Mouse (Mus musculus) ES-CJ7 (cell line): ENCODE data around the gene Mrpl11.
"Not testable (repeated sequence)": the region's sequence is repeated elsewhere in the genome, so short reads cannot be mapped to it uniquely, and the experiment has no call there.

Source experiments
- DNase-seq: peaks from one replicate; pipeline ENCODE4 v3.0.0; 2011; ENCODE audit warnings: low read depth, low spot score

The Mrpl11 gene

DNA sequence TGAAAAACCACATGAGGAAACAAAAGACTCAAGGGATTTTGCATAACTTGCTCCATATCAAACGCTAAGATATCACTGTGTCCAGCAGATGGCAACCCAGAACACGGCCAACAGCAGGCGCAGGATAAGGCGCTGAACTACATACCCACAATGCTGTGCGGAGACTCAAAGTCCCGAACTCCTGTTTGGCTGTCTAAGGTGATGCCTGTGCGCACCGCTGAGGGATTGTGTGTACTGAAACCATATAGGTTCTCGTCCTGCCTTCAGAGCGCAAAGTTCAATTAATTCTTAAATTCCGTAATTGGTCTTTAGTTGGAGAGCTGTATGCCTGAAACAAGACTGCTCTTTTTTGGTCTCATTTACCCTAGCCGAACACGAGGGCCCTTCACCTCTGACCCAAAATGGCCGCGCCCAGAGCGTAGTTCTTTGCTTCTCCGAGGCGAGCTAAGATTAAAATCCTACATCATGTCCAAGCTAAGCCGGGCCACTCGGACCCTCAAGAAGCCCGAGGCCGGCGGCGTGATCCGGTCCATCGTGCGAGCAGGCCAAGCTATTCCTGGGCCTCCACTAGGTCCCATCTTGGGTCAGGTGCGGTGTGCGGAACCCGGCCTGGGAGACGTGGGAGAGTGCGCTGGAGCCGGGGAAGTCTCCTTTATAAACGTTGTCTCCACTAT is at the start of gene Mrpl11:
TSS of gene Mrpl11 (plus strand) at position 220 of the 674 bp plus-strand sequence.
- DNase-seq = peak; percentile 97

DNA sequence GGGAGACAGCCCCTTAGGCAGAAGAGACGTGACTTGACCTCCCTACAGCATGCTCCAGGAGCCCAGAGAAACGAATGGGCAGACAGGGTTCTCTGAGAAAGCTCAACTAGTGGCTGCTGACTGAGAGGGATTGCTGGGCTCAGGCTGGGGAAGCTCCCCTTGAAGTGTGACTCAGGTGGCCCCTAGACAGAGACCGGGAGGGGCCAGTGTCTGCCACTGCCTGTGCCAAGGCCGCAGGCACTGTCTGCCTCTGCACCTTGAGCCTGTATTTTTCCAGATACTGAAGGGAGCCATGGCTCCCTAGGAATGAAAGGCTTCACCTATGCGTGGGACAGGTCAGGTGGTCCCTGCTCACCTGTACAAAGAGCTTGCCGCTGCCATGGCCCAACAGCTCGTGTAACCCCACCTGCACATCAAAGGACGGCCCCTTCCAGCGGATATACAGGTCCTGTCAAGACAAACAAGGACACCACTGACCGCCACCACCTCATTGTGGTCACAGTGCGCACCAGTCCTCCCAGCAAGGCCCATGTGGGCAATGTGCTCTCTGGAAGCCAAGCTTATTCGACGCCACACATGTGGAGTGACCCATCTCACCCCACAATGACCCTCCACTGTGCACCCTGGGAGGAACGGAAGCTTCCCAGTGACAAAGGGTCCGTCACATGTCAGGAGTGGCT is 45.9 kb upstream of the Mrpl11 start:
- no peak for DNase-seq

DNA sequence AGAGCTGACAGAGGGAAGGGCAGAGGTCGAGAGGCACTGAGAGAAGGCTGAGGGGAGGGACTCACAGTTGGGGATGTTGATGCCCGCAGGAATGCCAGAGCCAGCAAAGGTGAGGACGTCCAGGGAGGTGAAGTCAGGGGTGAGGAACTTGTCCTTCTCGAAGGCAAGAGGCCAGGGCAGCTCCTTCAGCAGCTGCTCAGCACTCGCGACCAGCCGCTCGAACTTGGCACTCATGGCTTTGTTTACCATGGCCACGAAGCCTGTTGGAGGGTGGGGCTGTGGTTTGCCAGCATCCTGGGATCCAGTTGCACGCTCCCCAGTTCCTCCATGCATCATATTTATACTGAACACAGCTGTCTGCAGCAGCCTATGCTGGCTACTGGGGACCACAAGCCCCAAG is 45.1 kb upstream of the Mrpl11 start:
- no peak for DNase-seq

DNA sequence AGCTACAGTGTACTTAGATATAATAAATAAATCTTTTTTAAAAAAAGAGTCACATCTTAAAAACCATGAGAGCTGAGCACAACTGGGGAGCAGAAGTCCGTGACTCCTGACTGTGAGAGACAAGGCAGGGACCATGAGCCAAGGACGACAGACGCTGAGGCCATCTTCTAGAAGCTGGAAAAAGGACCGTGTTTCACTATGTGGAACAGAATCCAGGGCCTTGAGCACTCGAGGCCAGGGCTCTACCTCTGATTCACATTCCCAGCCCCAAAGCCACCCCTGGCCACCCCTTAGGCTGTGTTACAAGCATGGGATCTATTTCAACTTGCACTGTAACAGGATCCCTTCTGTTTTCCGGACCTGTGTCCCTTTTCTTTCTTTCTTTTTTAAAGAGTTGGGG is 42.3 kb upstream of the Mrpl11 start:
- no peak for DNase-seq

DNA sequence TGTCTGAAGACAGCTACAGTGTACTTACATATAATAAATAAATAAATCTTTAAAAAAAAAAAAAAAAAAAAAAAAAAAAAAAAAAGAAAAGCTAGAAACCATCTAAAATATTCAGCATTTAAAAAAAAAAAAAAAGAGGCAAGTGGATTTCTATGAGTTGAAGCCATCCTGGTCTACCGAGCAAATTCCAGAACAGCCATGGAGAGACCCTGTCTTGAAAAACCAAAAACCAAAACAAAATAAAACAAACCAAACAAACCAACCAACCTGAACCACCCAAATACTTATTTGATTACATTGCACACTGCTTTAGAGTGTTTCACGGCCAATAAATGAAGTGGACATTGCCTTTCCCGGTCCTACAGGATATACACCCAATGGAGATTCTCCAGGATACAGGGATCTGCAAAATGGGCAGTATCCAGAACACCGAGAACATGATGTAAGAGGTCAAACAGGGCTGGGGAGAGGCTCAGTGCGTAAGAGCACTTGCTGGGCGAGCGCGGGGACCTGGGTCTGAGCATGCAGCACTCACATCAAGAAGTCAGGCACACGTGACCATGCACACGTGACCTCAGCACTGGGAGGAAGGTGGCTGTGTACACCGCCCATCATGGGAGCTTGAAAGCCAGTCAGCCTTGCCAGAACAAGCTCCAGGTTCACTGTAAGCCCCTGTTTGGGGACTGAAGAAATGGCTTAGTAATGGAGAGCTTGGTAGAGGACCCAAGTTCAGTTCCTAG is 36.7 kb upstream of the Mrpl11 start:
- DNase-seq = peak; percentile 64

DNA sequence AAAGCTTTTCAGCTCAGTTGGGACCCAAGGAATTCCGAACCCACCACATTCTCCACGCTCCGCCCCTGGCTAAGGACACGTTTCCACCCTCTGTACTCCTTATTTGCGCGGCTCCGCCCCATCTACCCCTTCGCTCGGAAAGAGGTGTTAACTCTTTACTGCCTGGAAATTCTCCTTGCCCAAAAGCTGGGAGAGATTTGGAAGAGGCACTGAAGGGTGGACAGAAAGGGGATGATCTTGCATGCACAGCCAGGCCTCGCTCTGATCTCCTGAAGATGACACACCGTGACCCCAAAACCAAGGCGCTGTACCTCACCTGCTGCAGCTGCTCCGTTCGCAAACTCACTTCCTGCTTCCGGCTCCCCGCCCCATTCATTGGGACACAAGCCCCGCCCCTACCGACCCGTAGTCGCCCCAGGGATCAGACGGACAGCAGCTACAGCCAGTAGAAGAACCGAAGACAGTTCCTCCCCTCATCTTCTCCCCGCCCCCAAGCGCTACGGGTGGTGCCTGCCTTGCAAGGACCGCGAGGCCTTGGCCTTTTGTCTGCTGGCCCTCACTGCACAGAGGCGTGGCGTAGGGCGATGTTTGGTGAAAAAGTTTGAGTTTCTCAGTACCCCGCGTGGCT is 33.9 kb upstream of the Mrpl11 start, which contains the start of gene Dpp3:
TSS of gene Dpp3 (minus strand) at position 384 of the 628 bp plus-strand sequence.
- peak; percentile 99 for DNase-seq

DNA sequence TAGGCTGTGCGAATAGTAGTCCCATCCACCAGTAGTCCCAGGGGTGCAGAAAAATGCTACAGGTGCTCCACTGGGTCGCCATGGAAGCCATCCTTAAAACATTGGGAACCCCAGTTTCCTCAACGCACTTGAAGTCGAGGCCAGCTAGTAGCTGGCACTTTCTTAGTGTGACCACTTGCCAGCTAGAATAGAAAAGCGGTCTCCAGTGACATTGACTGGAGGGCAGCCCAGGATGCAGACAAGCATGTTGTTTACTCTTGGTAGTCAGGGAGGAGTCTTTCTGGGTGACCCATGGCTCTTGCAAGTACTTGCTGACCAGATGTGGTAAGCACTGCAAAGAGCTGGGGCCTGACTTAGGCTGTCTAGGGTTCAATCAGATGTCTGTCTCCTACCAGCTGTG is 33.2 kb upstream of the Mrpl11 start:
- DNase-seq = no peak

DNA sequence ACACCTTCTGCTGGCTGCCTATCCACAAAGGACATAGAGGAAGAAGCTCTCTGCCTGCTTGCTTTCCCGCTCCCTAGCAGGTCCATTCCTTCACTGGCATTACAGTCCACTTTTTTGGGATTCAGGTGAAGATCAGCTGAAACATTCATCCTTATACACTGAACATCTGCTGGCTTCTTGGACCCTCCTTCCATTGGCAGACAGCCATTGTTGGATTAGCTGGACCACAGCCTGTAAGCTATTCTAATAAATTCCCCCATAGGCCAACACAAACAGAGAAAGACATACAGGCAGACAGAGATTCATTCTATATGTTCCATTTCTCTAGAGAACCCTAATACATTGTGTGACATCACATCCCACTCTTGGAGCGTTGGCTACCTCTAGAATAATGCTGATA is 25.1 kb upstream of the Mrpl11 start:
- DNase-seq = no peak

DNA sequence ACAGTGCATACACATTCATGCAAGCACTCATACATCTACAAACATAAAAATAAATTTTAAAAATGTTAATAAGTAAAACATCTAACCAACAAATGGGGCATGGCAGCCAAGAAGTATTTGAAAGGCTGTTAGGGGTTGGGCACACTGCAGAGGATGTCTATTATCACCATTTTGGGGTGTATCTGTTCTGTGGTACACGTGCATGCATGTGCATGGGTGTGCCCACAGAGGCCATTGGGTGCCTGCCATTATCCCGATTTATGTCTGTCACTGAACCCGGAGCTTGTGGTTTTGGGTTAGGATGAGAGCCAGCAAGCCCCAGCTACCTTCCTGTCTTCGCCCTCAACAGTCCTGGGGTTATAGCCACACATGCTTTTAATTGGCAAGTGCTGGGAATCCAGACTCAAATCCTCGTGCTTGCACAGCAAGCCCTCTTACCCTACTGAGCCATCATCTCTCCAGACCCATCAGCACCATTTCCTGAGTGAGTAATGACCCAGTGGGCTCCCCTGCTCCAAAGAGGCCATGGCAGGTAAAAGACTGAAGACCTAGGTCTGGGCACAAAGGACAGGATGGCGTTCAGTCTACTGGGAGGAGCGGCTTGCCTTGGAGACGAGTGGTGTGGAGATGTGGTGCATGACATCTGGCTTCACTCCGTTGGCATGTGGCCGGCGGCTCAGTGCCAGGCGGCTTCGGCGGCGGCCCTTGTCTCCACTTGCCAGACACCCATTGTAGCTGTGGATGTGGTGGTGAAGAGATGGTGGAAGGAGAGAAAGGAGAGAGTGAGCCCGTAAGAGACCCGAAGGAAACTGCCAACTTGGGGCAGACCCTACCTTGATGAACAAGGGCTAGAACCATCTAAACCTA is 24.3 kb upstream of the Mrpl11 start:
- no peak for DNase-seq

DNA sequence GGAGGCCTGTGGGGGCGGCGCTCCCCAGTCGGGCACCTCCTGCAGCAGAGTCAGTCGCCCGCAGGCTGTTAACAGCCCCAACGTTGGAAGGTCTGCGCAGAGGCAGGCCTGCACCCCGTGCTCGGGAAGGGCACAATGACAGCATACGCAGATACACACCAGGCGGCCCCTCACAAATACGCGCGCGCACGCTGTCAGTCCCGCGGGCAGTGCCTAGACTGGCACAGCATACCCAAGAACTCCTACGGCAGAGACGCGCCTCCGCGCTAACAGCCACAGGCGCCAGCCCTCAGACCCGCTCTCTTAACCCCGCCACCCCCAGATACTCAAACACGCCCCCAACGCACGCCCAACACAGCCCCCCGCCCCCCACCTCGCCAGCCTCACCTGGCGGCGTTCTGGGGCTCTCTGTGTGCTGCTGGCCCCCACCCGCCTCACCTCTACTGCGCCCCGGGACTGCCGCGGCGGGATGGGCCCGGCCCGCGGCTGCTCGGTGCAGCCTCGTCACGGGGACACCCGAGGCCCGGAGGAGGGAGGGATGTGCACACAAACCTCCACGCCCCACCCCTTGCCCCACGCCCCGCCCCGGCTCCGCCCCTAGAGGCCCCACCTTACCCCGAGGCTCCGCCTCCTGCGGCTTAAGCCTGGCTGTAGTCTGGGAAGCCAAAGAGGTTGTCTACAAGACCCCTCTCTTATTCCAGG is 19.2 kb upstream of the Mrpl11 start, which contains the start of gene Peli3:
TSS of gene Peli3 (minus strand) at position 577 of the 702 bp plus-strand sequence.
- peak; percentile 74 for DNase-seq

DNA sequence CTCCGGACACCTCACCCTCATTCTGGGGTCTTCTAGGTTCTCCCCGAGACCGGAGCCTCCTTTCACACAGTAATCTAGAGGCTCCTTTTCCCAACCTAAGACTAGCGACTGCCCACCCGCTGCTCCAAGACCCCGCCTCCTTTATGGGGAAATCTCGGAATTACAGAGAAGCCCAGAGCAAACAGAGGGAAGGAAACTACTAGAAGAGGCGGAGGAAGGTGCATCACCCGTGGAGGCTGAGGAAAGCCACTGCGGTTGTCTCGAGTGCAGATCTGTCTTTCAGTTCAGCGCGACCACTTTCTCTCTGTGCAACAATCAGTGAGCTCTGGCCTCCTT is 18.7 kb upstream of the Mrpl11 start:
- DNase-seq = no peak

DNA sequence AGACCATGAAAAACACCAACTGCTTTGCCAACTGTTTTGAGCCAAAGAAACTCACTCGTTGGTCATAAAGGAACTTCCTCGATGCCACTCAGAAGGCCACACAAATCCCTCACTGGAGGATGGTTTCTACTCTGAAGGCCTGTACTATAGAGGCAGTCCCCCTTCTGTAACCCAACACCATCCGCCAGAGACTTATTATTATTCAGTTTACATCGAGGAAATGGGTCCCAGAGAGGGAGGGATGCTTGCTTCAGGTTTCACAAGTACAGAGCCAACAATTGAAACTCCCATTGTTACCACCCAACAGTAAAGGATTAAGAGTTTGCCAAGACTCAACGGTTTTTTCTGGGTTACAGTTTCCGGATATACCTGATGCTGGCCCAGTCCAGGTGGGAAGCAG is 16.4 kb upstream of the Mrpl11 start:
- peak; percentile 67 for DNase-seq

DNA sequence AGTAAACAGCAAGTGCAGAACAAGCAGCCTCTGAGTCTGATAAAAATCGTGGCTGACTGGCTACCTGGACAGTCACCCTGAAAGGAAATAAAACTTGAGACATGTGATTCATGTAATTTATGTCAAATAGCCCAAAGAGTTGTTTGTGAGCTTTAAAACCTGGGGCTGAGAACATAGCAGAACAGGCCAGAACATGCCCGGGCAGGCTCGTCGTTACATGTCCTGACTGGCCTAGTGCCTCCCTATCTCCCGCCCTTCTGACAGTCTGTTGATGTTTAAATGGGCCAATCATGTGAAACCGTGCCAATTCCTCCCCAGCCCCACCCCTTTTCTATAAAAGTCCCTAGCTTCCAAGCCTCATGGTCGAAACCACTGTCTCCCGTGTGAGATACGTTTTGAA is 13.3 kb upstream of the Mrpl11 start:
- DNase-seq = not testable (repeated sequence)

DNA sequence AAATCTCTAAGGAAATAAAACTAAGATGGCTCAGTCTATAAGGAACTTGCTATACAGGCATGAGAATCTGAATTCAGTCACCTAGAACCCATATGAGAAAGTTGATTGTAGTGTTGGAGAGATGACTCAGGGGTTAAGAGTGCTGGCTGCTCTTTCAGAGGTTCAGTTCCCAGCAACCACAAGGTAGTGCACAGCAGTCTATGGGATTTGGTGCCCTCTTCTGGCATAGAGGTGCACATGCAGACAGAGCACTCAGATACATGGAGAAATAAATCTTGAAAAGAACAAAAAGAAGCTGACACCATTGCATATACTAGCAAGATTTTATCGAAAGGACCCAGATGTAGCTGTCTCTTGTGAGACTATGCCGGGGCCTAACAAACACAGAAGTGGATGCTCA is 6.3 kb downstream of the Mrpl11 start:
- peak; percentile 74 for DNase-seq

DNA sequence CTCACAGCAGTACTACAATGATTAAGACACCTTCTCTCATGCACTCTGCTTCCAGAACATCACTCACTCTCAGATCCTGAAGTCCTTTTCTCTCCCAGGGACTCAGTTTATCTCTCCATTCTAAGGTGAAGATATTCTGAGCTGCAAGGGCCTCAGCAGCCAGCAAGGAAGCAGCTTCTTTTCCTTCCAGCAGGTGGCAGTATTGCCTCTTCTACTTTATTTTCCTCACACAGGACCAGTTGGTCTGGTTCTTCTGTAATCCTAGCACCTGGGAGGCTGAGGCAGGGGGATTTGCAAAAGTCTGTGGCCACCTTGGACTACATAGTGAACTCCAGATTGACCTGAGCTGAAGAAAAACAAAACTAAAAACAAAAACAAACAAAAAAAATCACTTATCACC is 19.8 kb downstream of the Mrpl11 start:
- peak; percentile 79 for DNase-seq

DNA sequence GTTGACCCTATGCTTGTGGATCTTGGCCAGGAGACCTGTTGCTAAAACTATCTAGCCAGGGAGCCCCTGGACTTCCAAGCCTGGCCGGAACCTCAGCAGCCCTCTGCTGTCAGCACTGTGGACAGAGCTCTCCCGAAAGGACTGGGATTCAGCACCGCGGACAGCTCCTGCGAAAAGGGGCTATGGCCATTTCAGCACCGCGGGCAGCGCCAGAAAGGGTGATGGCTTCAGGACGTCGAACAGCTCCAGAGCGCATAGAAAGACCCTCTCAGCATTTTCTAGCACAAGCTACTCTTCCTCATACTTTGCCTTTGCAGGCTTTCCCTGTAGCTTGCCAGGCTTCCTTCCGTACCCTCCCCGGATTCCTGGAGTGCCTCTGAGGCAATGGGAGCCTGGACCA is 27.1 kb downstream of the Mrpl11 start:
- DNase-seq = peak; percentile 86

DNA sequence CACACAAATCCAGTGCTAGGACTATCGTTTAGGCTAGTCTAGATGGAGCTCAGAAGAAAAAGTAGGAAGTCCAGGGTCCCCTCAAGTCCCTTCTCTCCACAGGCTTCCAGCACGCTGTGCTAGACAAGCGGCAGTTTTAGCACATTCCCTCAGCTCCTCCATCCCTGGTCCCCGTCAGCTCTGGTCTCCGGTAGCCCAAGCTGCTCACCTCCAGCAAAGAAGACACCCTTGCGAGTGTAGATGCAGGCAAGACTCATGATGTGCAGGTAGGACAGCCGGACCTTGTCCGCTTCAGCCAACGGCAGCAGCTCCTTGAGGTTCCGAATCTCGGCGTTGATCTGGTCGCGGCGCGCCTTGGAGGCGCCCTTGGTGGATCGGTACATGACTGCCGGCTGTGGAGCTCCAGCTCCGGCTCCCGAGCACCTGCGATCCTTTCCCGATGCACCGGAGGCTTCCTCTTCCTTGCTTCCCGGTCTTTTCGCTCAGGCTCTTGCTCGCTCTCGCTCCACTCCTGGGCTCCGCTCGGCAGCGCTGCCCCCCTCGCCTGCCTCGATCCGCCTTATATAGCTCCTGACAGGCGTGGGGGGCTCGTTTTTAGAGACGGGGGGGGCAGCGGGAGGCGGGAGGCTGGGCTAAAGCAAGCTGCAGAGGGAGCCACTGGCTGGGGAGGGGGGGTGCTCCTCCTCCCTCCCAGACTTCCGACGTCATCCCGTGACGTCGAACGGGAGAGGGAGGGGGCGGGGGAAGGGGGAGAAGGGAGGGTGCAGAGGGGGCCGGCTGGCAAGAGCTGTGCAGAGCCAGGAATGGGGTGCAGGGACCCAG is 27.7 kb downstream of the Mrpl11 start:
- no peak for DNase-seq

DNA sequence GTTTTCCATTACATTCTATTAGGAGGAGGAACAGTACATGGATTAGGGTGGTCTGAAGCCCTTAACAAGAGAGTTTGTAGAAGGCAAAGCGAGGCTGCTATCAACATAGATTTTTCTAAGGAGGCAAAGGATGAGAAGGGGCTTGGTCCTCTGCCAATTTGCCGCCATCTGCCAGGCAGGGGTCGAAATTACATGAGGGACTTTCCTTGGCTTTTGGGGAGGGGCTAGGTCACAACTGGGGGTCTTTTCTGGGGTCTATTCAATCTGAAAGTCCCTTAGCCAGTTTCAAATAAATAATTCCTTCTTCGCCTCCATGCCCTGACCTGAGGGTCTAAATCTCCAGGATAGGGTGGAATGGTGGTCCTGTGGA is 28.3 kb downstream of the Mrpl11 start, which contains the start of gene Npas4:
TSS of gene Npas4 (minus strand) at position 61 of the 370 bp plus-strand sequence.
- DNase-seq = no peak

DNA sequence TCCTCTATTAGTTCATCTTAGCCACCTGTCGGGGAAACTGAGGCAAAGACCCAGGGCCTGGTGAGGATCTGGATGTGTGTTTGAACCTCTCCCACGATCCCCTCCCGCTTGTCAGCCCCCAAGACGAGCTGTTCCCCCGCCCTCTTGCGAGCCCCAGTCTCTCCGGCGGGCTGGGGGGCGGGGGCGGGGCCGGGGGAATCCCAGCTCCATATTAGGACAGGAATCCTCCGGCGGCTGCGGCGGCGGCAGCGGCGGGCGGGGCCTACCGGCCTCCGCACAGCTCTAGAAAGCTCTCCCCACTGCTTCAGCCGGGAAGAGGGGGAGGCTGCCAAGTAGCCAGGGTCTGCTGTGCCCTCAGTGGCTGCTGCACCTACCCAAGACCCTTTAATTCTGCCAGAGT is 28.8 kb downstream of the Mrpl11 start:
- DNase-seq = no peak

DNA sequence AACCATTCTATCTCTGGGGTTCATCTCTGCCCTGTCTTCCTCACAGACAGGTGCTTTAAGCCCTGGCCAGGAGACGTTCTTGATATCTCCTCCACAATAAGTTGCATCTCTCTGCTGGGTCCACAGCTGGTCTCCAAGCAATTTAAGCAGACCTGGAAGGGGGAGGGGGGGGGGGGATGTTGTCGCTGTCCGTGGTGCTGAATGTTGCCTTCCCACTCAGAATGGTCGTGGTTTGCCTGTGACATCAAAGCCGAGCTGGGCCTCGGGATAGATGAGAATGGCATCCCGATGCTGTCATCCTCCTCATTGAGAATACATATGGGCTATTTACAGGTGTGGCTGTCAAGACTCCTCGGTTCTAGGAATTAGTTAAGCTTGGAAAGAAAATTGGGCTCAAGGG is 30.4 kb downstream of the Mrpl11 start:
- no peak for DNase-seq
